Mouse (Mus musculus): Measurements from ENCODE around the gene Mrpl17.

The Mrpl17 gene

DNA sequence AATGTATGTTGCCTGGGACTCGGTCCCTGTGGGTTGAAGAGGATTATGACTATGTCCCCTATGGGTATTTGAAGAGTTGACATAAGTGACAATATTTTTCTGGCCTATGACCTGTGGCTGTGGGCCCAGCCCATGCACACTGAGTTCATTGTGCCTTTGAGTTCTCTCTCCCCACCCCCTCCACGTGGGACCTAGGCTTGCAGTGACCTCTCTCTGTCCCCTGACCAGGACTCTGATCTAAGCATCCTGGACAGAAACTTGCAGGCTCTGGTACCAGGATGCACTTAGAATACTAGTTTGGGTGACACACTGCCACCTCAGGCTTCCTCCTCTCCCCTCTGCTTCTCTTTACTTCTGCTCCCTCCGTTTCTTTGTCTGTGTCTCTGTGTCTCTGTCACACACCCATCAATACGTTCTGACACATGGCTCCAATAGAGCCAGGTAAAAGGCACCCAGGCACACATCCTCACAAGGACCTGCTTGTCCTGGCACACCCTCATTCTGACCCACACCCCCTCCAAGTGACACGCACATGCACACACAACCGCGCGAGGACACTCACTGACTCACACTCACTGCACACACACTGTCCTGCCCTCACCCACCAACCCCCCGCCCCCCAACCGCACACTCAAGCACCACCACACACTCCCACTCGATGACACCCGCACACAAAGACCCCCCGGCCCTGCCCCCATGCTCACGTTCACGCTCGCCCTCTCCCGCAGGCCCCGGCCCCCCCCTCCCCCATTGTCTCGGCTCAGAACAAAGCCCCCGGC lies 24.2 kb downstream of the Mrpl17 start:
- no peak for DNase-seq (ENCODE audit: low read depth in 1 of 2, low spot score in 2 of 2)

DNA sequence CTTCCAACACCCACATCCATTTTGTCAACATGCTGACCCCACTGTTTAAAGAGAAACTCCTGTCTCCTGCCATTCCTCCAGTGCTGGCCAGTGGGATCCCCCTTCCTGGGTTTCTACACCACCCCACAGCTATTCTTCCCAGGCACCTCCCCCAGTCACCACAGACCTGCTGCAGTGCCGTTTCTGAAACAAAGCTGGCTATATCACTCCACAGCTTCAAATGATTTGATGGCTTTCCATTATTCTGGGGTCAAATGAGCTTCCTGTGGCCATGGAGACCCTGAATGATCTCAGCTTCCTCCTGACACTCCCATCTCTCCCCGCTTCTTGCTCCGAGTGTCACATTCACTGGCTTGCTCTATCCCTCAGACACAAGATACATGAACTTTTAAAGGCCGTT lies 26.3 kb downstream of the Mrpl17 start:
- no peak for DNase-seq (ENCODE audit: low read depth in 1 of 2, low spot score in 2 of 2)

DNA sequence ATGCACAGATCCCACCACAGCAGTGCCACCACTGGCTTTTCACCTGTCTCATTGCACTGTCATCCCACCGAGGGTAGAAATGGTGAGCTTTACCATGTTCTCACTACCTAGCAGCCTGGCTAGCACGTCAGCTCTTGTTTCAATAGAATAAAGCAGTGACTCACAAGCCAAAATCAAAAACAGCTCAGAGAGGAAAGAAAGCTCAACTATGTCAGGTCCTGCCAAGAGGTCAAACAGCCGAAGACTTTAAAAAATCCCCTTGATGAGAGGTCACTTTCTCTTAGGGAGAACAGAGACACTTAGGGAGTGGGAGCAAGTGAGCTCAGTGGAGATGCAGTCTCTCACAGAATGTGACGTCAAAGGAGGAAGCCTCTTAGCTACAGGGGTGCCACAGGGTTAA lies 27.0 kb downstream of the Mrpl17 start:
- DNase-seq (ENCODE audit: low read depth in 1 of 2, low spot score in 2 of 2) = no peak

DNA sequence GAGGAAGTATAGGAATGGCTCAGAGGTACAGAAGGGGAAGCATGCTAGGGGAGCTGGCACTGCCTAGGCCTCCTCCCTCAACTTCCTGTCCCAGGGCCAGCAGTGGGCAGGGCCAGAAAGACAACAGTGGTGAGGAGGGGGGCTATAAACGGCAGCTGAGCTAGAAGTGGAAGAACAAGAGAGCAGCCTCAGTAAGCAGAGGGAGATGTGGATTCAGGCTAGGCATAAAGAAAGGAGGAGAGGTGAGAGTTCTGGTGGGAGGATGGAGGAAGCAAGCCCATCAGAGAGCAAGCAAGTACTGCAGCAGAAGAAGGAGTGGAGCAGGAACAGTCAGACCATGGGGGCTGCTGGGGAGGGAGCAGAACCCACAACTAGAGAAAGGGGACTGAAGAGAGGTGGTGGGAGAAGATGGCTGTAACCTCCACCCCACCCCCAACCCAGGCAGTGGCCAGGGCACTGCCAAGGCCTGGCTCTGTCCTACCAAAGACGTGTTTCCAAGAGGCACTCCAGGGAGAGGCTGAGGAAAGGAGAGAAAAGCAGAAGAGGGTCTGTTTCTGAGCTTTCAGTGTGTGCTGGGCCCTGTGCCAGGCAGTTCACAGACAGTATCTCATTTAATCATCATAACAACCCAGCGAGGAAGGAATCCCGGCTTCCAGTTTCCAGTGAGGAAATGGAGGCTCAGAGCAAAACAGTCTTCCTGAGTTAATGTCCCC lies 32.2 kb downstream of the Mrpl17 start:
- DNase-seq (ENCODE audit: low read depth in 1 of 2, low spot score in 2 of 2) = peak in 1 of 2 experiments; percentile 21

DNA sequence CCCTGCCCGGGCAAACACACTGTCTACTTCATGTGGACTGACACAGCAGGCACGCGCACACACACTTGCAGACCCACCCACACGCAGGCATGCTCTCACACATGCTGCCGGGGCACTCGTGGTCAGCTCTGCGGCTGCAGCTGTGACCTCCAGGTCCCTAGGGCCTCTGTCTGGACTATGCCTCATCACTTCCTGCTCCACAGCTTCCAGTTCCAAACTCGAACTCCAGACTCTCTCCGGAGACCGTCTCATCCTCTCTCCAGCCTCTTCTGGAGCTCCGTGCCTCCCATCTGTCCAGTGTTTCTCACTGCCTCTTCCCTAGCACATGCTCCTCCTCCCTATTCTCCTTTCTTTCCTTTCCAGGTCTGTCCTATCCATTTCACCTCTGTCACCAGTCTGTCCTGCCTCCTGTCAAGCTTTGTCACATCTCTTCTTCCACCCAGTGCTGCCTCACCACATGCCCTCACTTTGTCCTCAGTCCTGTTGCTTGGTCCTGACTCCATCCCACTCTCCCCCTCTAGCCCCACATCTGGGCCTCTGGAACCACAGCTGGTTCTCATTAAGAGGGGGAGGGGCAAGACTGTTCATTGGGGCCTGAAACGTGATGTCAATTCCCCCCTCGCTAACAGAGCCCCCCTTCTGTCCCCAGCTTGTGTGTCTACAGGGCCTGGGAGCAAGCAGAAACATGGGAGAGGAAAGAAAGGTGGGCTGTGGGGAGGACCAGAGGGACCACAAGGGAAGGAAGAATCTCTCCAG lies 32.9 kb downstream of the Mrpl17 start:
- no peak for DNase-seq (ENCODE audit: low read depth in 1 of 2, low spot score in 2 of 2)

DNA sequence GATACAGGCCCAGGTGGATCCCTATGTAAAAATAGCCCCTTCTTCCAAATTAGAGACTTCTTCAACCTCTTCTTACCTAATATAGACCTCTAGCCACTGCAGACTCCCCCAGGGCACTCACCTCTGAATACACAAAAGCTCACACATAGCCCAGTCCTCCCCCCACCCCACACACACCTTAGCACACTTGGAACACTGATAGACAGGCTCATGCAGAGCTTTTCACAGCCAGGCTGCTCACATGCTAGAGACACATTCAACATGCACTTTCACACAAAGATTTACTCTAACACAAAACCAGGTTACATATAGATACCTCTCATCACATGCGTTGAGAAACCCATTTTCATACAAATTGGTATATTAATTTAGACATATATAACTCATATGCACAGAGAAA lies 33.6 kb downstream of the Mrpl17 start:
- no peak for DNase-seq (ENCODE audit: low read depth in 1 of 2, low spot score in 2 of 2)

DNA sequence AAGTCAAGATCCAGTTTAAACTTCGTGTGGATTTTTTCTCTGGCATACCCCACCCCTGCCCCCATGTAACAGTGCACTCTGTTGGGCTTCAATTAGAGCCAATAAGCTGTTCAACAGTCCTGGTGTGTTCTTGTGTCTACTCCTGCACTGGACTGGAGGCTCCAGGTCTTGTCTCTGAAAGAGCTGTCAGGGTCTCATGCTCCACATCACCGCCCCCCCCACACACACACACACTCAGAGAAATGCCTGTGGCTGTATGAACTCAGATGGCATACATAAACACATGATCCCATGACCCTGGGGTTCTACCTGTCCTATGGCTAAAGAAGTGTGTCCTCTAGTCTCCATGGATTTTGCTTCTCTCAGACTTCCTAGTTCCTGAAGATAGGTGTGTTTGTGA lies 34.9 kb downstream of the Mrpl17 start:
- no peak for DNase-seq (ENCODE audit: low read depth in 1 of 2, low spot score in 2 of 2)

DNA sequence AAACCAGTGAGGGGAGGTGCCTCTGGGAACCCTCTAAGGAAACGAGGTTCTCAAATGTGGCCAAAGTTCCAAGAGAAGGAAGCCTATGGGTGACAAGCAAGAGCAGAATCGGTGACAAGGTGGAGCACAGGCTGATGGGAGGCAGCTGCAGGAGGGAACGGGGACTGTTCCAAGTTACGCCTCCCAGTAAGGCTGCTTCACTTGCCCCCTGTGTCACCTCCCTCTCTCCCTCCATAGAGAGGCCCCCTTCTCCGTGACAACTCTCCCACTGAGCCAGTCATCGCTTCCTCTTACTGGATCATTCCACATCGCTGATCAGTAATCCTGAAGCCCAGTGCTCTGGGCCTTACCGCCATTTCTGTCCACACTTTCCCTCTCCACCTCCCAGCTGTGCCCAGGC lies 36.2 kb downstream of the Mrpl17 start:
- no peak for DNase-seq (ENCODE audit: low read depth in 1 of 2, low spot score in 2 of 2)

DNA sequence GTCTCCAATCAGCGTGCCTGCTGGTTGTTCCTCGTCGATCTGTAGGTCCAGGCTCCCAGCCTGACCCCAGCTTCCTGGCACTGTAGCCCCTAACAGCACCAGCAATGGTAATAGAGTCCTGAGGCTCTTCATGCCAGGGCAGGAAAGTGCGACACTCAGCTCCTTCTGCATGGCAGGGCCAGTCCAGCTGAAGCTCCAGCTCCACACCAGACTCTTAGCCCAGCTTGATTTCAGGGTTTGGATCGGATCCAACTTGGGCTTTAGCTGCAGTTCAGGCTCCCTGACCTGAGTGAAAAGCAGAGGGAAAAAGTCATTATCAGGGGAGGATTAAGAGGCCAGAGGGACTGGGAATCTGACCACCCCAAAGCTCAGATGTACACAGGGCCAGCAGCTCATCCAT lies 37.9 kb downstream of the Mrpl17 start:
- no peak for DNase-seq (ENCODE audit: low read depth in 1 of 2, low spot score in 2 of 2)

DNA sequence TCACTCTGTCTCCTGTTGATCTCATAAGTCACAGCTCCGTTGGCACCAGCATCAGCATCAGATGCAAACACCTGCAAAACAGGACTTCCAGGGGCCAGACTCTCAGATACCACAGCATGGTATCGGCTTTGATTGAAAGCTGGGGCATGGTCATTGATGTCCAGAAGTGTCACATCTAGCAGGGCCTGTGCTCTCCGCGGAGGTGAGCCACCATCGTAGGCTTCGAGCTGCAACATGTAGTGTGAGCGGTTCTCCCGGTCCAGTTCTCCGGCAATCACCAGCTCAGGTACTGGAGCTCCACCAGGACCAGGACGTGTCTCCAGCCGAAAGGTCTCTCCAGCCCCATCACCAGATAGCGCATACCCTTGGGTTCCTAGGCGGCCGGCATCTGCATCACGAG lies 38.6 kb downstream of the Mrpl17 start:
- no peak for DNase-seq (ENCODE audit: low read depth in 1 of 2, low spot score in 2 of 2)

DNA sequence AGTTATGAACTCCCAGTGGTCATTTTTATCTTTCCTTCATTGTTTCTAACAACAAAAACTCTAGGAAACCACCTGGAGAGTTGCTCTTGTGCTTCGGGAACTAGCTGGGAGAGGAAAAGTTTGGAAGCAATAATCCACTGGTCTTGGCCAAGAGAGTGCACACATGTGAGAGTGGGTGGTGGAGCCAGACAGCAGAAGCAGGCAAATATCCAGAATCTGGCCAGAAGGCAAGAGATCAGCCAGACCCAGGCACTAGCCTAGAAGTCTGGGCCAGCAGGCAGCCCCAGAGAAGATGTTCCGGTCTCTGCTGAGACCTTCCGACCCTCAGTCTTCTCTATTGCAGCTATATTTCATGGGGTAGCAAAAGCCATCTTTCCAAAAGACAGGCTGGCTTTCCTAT lies 40.9 kb downstream of the Mrpl17 start:
- DNase-seq (ENCODE audit: low read depth in 1 of 2, low spot score in 2 of 2) = no peak

DNA sequence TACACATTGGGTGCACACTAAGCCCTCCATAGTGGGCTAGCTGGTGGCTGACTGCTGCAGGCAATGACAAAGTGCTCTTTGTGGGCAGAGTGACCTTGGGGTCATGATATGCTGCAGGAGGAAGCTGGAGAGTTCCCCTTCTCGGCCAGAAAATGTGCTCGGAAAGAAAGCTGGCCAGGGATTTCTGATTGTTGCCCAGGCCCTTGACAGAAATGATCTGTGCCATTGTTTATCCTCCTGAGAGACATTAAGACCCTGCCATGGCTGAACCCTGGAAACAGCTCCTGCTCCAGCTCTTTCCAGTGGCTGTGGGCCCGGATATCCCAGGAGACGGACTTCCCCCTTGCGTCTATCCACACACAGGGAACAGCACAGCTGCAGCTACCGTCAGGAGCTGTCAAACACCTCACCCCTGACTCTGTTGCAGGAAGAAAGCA lies 43.2 kb downstream of the Mrpl17 start:
- DNase-seq (ENCODE audit: low read depth in 1 of 2, low spot score in 2 of 2) = no peak

DNA sequence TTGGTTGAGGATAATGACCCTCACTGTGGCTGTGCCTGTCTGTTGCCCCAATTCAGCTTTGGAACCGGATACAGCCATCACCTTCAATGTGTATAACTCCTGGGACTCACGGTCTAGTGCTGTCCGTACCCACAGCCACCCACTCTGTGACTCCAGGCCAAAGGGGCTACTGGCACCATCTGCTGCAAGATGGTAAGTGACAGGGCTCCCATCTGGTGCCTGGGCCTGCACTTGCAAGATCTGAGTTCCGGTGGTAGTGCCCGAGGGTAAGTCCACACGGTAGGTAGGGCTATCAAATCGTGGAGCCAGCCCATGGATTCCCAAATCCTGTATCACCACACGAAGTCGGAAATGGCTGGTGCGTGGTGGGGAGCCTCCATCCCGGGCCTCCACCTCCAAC lies 46.6 kb downstream of the Mrpl17 start:
- no peak for DNase-seq (ENCODE audit: low read depth in 1 of 2, low spot score in 2 of 2)

DNA sequence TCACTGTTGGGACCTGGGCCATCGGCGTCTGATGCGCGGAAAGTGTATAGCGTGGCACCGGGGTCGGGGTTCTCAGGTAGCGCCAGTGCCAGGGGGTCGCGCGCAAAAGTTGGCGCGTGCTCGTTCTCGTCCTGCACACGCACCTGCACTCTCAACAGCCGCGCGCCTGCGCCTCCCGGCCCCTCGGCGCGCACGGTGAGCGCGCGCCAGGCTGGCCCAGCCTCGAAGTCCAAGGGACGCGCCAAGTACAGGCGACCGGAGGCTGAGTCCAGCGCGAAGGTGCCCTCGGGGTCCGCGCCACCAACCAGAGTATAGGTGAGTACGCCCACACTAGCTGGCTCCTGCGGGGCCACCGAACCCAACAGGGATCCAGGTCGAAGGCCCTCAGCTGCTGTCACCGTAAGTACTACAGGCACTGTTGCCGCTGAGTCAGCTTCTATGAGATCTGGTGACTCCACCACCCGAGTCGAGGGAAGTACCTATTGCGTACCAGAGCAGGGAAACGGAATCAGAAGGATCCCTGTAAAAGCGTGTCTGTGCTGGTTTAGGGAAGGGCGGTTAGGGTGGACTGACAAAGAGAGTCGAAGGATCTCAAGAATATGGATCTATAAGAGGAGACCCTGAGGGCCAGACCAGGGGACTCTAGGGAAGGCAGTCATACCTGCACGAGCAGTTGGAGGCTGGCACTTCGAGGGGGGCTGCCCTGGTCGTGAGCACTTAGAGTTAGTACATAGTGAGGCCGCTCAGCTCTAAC lies 48.2 kb downstream of the Mrpl17 start:
- no peak for DNase-seq (ENCODE audit: low read depth in 1 of 2, low spot score in 2 of 2)

DNA sequence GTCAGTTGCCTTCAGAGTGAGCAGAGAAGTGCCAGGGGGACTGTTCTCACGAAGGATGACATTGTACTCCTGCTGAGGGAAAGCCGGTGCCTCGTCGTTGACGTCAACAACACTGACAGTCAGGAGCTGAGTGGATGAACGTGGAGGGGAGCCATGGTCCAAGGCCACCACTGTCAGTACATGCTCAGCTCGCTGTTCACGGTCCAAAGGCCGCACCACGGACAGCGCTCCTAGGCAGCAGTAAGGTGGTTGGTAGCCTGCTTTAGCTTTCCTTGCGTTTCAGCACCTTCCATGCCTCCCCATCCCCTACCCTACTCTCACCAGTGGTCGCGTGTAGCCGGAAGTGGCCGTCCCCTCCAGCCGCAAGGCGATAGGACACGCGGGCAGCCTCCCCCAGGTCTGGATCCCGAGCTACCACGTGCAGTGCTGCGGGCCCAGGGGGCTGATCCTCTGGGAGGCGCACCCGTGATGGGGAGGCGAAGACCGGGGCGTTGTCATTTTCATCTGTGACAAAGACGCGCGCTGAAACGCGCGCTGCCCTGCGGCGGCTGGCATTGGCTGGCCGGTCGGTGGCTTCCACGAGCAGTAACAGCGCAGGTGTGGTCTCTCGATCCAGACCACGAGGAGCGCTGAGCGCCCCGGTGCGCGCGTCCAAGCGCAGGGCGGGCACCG lies 49.0 kb downstream of the Mrpl17 start:
- DNase-seq (ENCODE audit: low read depth in 1 of 2, low spot score in 2 of 2) = no peak

DNA sequence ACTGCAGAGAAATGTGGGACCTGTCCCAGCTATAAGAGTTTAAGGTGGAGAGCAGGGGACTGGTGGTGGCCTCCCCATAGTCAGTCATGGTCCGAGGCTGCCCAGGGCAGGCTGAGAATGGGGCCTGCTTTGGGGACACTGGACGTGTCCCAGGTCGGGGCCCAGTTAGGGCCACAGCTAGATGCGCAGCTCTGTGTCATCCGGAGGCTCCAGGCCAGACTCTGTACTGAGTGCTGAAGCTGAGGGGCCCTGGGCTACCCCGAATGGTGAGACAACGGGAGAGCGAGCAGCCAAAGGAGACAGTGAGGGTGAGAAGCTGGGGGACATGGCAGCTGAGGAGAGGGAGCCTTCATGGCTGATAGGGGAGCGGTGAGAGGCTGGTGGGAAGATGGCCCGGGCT lies 57.6 kb downstream of the Mrpl17 start:
- no peak for DNase-seq (ENCODE audit: low read depth in 1 of 2, low spot score in 2 of 2)
